Mouse (Mus musculus) erythroblast, embryonic 14.5 days (primary cell): ENCODE data around the gene Olfr1311.
"Not testable (repeated sequence)": the region's sequence is repeated elsewhere in the genome, so short reads cannot be mapped to it uniquely, and the experiment has no call there.

ENCODE experiments used
- GATA1 ChIP-seq: IDR thresholded peaks from 2 replicates; pipeline ENCODE4 v1.6.1; 2012; ENCODE audit warnings: low read length, inconsistent platforms, mixed read lengths
- TAL1 ChIP-seq: IDR thresholded peaks from 3 replicates; pipeline ENCODE4 v1.6.1; 2012; ENCODE audit warnings: low read length, inconsistent platforms, mixed read lengths

DNA sequence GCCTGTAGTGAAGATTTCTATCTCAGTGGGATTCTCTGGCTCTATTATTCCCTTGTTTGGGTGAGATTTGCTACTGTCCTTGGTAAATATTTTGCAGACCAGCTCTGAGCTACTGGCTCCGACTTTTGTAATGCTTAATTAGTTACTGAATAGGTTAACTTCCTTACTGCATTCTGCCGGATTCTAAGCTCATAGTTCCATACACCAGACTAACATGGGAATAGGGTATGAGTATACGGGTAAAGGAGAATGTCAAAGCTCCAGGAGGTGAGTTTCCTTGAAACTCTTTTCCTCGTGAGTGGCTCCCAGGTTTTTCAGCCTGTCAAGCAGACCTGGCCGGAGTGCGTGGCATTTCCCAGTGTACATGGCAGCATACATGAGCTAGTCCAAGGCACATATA lies 2.8 kb upstream of the Olfr1311 start:
- not testable (repeated sequence) for TF ChIP-seq TAL1, GATA1
